Mouse (Mus musculus): ENCODE measurements around the gene Cox5a.

DNA sequence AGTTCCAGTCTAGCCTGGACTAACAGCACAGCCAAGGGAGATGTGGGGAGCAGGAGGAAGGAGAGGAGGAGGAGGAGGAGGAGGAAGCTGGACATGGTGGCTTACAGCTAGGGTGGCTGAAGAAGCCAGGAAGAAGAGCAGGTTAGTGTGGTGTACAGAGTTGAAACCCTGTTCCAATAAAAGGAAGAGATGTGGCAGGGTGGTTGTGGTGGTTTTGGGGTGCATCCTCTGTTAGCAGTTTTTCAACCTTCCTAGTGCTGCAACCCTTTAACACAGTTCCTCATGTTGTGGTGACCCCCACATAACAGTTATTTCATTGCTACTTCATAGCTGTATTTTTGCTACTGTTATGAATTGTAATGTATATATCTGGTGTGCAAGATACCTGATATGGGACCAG, 3.4 kb downstream of the Cox5a start:
- TF ChIP-seq POLR2A (IDR thresholded peaks at IDR 0.05; ENCODE audit: low read depth, low read length) (no peak), CTCF (IDR thresholded peaks at IDR 0.05; ENCODE audit: extremely low read depth, insufficient read length, insufficient replicate concordance, low read depth, low read length) (no peak)

Data from small intestine, adult 2 months (tissue).